In the genomic region with DNA sequence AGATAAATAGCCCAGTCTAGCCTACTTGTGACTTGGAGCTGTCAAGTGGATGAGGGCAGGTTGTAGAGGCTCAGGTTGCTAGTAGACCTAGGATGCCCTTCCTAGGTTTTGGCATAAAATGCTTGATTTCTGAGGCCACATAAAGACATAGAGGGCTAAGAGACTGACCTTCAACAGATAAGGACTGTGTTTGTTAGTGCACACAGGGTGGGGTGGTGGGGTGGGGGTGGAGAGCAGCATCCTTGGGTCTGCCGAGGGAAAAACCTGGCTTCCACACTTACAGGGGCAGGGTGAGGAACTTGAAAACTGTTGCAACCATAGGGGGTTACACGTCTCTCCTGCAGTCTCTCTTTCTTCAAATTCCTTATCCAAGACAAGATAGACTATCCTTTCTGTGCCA, we compare ENCODE assay signal across 29 mouse cellular contexts. TPM values are rescaled to one million over a fixed set of nuclear protein-coding genes. Genes with fewer than 3 reads are reported as not detected.
DNase-seq lines count a peak whose midpoint lies in the region; ATAC-seq and TF ChIP-seq lines count a peak whose summit lies in the region.
"Had no signal": no experiment of that assay in that cellular context is flagged by ENCODE, and none has a peak within 500 bp of the region (broad histone marks: within the 10 kb centered on the region; RNA-seq: fewer than 3 reads in every experiment).

No protein-coding gene starts in this region.

- H3K4me3 ChIP-seq in intestine, embryonic 16.5 days (ENCODE audit: low read length) = no peak overlapping the region
- H3K4me3 ChIP-seq in intestine, embryonic 15.5 days (replicated peaks) = no peak overlapping the region
- H3K4me3 ChIP-seq in bone marrow, adult 2 months (replicated peaks; ENCODE audit: control insufficient read depth, low read depth, low read length) = no peak overlapping the region
- H3K4me3 ChIP-seq in liver, embryonic 13.5 days (replicated peaks) = no peak overlapping the region
- no peak overlapping the region for H3K4me3 ChIP-seq in small intestine, adult 2 months (ENCODE audit: low read depth, low read length)
- no peak overlapping the region for H3K4me3 ChIP-seq in thymus, adult 2 months (ENCODE audit: control insufficient read depth, insufficient read depth, low read length)
- H3K4me3 ChIP-seq: heart, embryonic 10.5 days; hindbrain, embryonic 13.5 days; limb, embryonic 13.5 days; midbrain, embryonic 10.5 days; midbrain, embryonic 15.5 days; neural tube, embryonic 15.5 days had no signal

- 77% methylated on average over 2 of the region's 2 CpGs for WGBS in intestine, embryonic 16.5 days
- WGBS in intestine, embryonic 15.5 days = 71% methylated on average over 2 of the region's 2 CpGs
- 31% methylated on average over 2 of the region's 2 CpGs for WGBS in bone marrow, adult 2 months
- 27% methylated on average over 2 of the region's 2 CpGs for WGBS in liver, embryonic 13.5 days (ENCODE audit: insufficient replicate concordance)
- WGBS in small intestine, adult 2 months = 29% methylated on average over 2 of the region's 2 CpGs
- 90% methylated on average over 2 of the region's 2 CpGs for WGBS in thymus, adult 2 months

- H3K36me3 ChIP-seq in intestine, embryonic 16.5 days (ENCODE audit: control insufficient read depth, insufficient read depth, low read length) = no peaks in the 10 kb centered on the region
- no peaks in the 10 kb centered on the region for H3K36me3 ChIP-seq in intestine, embryonic 15.5 days
- H3K36me3 ChIP-seq in liver, embryonic 13.5 days = no peaks in the 10 kb centered on the region
- H3K36me3 ChIP-seq in small intestine, adult 2 months (ENCODE audit: control insufficient read depth, insufficient read depth, low read length) = no peaks in the 10 kb centered on the region
- no peaks in the 10 kb centered on the region for H3K36me3 ChIP-seq in thymus, adult 2 months (ENCODE audit: control insufficient read depth, insufficient read depth, low read length)
- H3K36me3 ChIP-seq: heart, embryonic 10.5 days; hindbrain, embryonic 13.5 days; limb, embryonic 13.5 days; midbrain, embryonic 10.5 days; midbrain, embryonic 15.5 days; neural tube, embryonic 15.5 days had no signal

- peak overlapping the region; percentile 3; the same call in 1 of the 2 replicates for H3K4me2 ChIP-seq in intestine, embryonic 16.5 days (ENCODE audit: low read depth, low read length)
- H3K4me2 ChIP-seq in intestine, embryonic 15.5 days (replicated peaks) = no peak overlapping the region
- peak overlapping the region; percentile 38 for H3K4me2 ChIP-seq in liver, embryonic 13.5 days
- H3K4me2 ChIP-seq: hindbrain, embryonic 13.5 days; limb, embryonic 13.5 days; midbrain, embryonic 15.5 days; neural tube, embryonic 15.5 days had no signal

- TF ChIP-seq POLR2A in bone marrow, adult 2 months (IDR thresholded peaks at IDR 0.05; ENCODE audit: borderline replicate concordance, control insufficient read depth, low read depth, low read length) = no peak
- TF ChIP-seq POLR2A in small intestine, adult 2 months (IDR thresholded peaks at IDR 0.05; ENCODE audit: low read depth, low read length) = no peak
- TF ChIP-seq POLR2A in thymus, adult 2 months (IDR thresholded peaks at IDR 0.05; ENCODE audit: control insufficient read depth, extremely low read depth, insufficient read depth, low read length, poor library complexity) = no peak

- peaks cover 5% of the 10 kb centered on the region; the same call in 1 of the 2 replicates for H3K4me1 ChIP-seq in intestine, embryonic 16.5 days (ENCODE audit: control insufficient read depth, insufficient read depth, low read length)
- 0 out of 2 replicates have a peak, but pooled peaks cover 4% of the 10 kb centered on the region for H3K4me1 ChIP-seq in intestine, embryonic 15.5 days (replicated peaks)
- peaks cover 2% of the 10 kb centered on the region; the same call in 1 of the 2 replicates for H3K4me1 ChIP-seq in bone marrow, adult 2 months (ENCODE audit: control insufficient read depth, insufficient read depth, low read length)
- H3K4me1 ChIP-seq in liver, embryonic 13.5 days (replicated peaks) = peaks cover 52% of the 10 kb centered on the region
- H3K4me1 ChIP-seq in small intestine, adult 2 months (ENCODE audit: control insufficient read depth, insufficient read depth, insufficient read length, low read length) = peaks cover 10% of the 10 kb centered on the region; the same call in 1 of the 2 replicates
- peaks cover 2% of the 10 kb centered on the region for H3K4me1 ChIP-seq in thymus, adult 2 months (replicated peaks; ENCODE audit: control insufficient read depth, insufficient read depth, low read length)
- H3K4me1 ChIP-seq: hindbrain, embryonic 13.5 days; midbrain, embryonic 10.5 days; midbrain, embryonic 15.5 days; neural tube, embryonic 15.5 days had no signal

- no peak for DNase-seq in liver, embryonic 13.5 days
- DNase-seq in thymus, adult 2 months = no peak
- DNase-seq in right cerebral cortex, postnatal 4 days = no peak
- DNase-seq: adrenal gland, postnatal 10 days; cerebellum, adult 11 months; cerebellum, adult 9-10 months; cerebellum, postnatal 36 days; heart, postnatal 36 days; kidney, adult 18-20 months; kidney, postnatal 4 days; lung, adult 2 months; lung, postnatal 10 days; retina, postnatal 1 day; right cerebral cortex, postnatal 25 days; thymus, postnatal 14 days had no signal

- no peaks in the 10 kb centered on the region for H3K9me3 ChIP-seq in intestine, embryonic 16.5 days (ENCODE audit: control insufficient read depth, low read length)
- H3K9me3 ChIP-seq in intestine, embryonic 15.5 days = no peaks in the 10 kb centered on the region
- no peaks in the 10 kb centered on the region for H3K9me3 ChIP-seq in liver, embryonic 13.5 days (replicated peaks)
- H3K9me3 ChIP-seq: heart, embryonic 10.5 days; hindbrain, embryonic 13.5 days; limb, embryonic 13.5 days; midbrain, embryonic 10.5 days; midbrain, embryonic 15.5 days; neural tube, embryonic 15.5 days had no signal

- no peaks in the 10 kb centered on the region for H3K27me3 ChIP-seq in intestine, embryonic 16.5 days (replicated peaks; ENCODE audit: control insufficient read depth, insufficient read depth, low read length)
- H3K27me3 ChIP-seq in intestine, embryonic 15.5 days (replicated peaks) = no peaks in the 10 kb centered on the region
- H3K27me3 ChIP-seq in liver, embryonic 13.5 days = no peaks in the 10 kb centered on the region
- H3K27me3 ChIP-seq in small intestine, adult 2 months (ENCODE audit: control insufficient read depth, insufficient read depth, low read length) = no peaks in the 10 kb centered on the region
- no peaks in the 10 kb centered on the region for H3K27me3 ChIP-seq in thymus, adult 2 months (ENCODE audit: control insufficient read depth, insufficient read depth, low read length)
- H3K27me3 ChIP-seq: hindbrain, embryonic 13.5 days; limb, embryonic 13.5 days; midbrain, embryonic 15.5 days; neural tube, embryonic 15.5 days had no signal

- TF ChIP-seq CTCF in bone marrow, adult 2 months (IDR thresholded peaks at IDR 0.05; ENCODE audit: control insufficient read depth, insufficient read depth, low read length) = no peak
- TF ChIP-seq CTCF in small intestine, adult 2 months (IDR thresholded peaks at IDR 0.05; ENCODE audit: extremely low read depth, insufficient read length, insufficient replicate concordance, low read depth, low read length) = no peak
- no peak for TF ChIP-seq CTCF in thymus, adult 2 months (IDR thresholded peaks at IDR 0.05; ENCODE audit: borderline replicate concordance, control insufficient read depth, extremely low read depth, insufficient read depth, low read length, poor library complexity)

- ATAC-seq in intestine, embryonic 16.5 days = no peak
- ATAC-seq in intestine, embryonic 15.5 days = no peak
- ATAC-seq in liver, embryonic 13.5 days (ENCODE audit: low read depth) = peak; percentile 52
- ATAC-seq in megakaryocyte, adult 5-6 weeks (ENCODE audit: poor library complexity, severe bottlenecking) = no peak
- ATAC-seq: forebrain, embryonic 16.5 days; midbrain, embryonic 15.5 days had no signal

- no peak overlapping the region for H3K9ac ChIP-seq in intestine, embryonic 16.5 days (ENCODE audit: low read depth, low read length)
- no peak overlapping the region for H3K9ac ChIP-seq in intestine, embryonic 15.5 days
- H3K9ac ChIP-seq in liver, embryonic 13.5 days = peak overlapping the region; percentile 71
- H3K9ac ChIP-seq: hindbrain, embryonic 13.5 days; limb, embryonic 13.5 days; midbrain, embryonic 15.5 days; neural tube, embryonic 15.5 days had no signal

- peak overlapping the region; percentile 50 for H3K27ac ChIP-seq in intestine, embryonic 16.5 days (ENCODE audit: low read length)
- no peak overlapping the region for H3K27ac ChIP-seq in intestine, embryonic 15.5 days
- peak overlapping the region; percentile 21; the same call in 1 of the 2 replicates for H3K27ac ChIP-seq in bone marrow, adult 2 months (ENCODE audit: control insufficient read depth, insufficient read depth, low read depth, low read length, poor library complexity)
- H3K27ac ChIP-seq in liver, embryonic 13.5 days = peak overlapping the region; percentile 96
- H3K27ac ChIP-seq in small intestine, adult 2 months (ENCODE audit: insufficient read depth, low read depth, low read length) = 0 out of 2 replicates have a peak overlapping the region, but pooled peaks have one; percentile 12
- no peak overlapping the region for H3K27ac ChIP-seq in thymus, adult 2 months (ENCODE audit: control insufficient read depth, insufficient read depth, low read length)
- H3K27ac ChIP-seq: heart, embryonic 10.5 days; hindbrain, embryonic 13.5 days; kidney, postnatal 0 days; limb, embryonic 13.5 days; midbrain, embryonic 10.5 days; midbrain, embryonic 15.5 days; neural tube, embryonic 15.5 days had no signal

RNA-seq across cellular contexts. Expression of gene Hist1h4d, which starts 13.8 kb away (rescaled TPM):
- 61.7 and 73.9 TPM in 2 replicates for polyA plus RNA-seq in intestine, embryonic 16.5 days (2015; fragmentation: Nextera tagmentation; extraction: Ambion mirVana)
- polyA plus RNA-seq in intestine, embryonic 15.5 days (2015; fragmentation: Nextera tagmentation; extraction: Ambion mirVana) = 98.7 and 101 TPM in 2 replicates
- 50.4 and 64.8 TPM in 2 replicates for polyA plus RNA-seq in bone marrow, adult 2 months (2011; ENCODE audit: insufficient read depth, insufficient read length, low replicate concordance, missing spikeins)
- 116 and 152 TPM in 2 replicates for polyA plus RNA-seq in liver, embryonic 13.5 days (2015; fragmentation: Nextera tagmentation; extraction: Ambion mirVana)
- 10.1 and 13.8 TPM in 2 replicates for polyA plus RNA-seq in small intestine, adult 2 months (2012; rRNA removed)
- 115 and 120 TPM in 2 replicates for polyA plus RNA-seq in thymus, adult 2 months (2012; rRNA removed)
- 655 and 672 TPM in 2 replicates for total RNA-seq in megakaryocyte, adult 5-6 weeks (2015)
- total RNA-seq in megakaryocyte, adult 5-6 weeks (2017) = 1,182 and 1,443 TPM in 2 replicates

RNA-seq across cellular contexts. Expression of gene Hist1h3d, which starts 19.6 kb away (rescaled TPM):
- 3.8 and 4.8 TPM in 2 replicates for polyA plus RNA-seq in intestine, embryonic 16.5 days (2015; fragmentation: Nextera tagmentation; extraction: Ambion mirVana)
- polyA plus RNA-seq in intestine, embryonic 15.5 days (2015; fragmentation: Nextera tagmentation; extraction: Ambion mirVana) = 5.2 and 6.2 TPM in 2 replicates
- 7.1 and 11.3 TPM in 2 replicates for polyA plus RNA-seq in bone marrow, adult 2 months (2011; ENCODE audit: insufficient read depth, insufficient read length, low replicate concordance, missing spikeins)
- 5.9 and 7.2 TPM in 2 replicates for polyA plus RNA-seq in liver, embryonic 13.5 days (2015; fragmentation: Nextera tagmentation; extraction: Ambion mirVana)
- polyA plus RNA-seq in small intestine, adult 2 months (2012; rRNA removed) = 11.5 and 24.2 TPM in 2 replicates
- 161 and 207 TPM in 2 replicates for polyA plus RNA-seq in thymus, adult 2 months (2012; rRNA removed)
- 150 and 159 TPM in 2 replicates for total RNA-seq in megakaryocyte, adult 5-6 weeks (2015)
- total RNA-seq in megakaryocyte, adult 5-6 weeks (2017) = 86.3 and 96.3 TPM in 2 replicates

RNA-seq across cellular contexts. Expression of gene Hist1h2ad, which starts 21.0 kb away (rescaled TPM):
- polyA plus RNA-seq in intestine, embryonic 16.5 days (2015; fragmentation: Nextera tagmentation; extraction: Ambion mirVana) = 0.65 and 2.7 TPM in 2 replicates
- polyA plus RNA-seq in intestine, embryonic 15.5 days (2015; fragmentation: Nextera tagmentation; extraction: Ambion mirVana) = 1.8 and 3.0 TPM in 2 replicates
- polyA plus RNA-seq in bone marrow, adult 2 months (2011; ENCODE audit: insufficient read depth, insufficient read length, low replicate concordance, missing spikeins) = 2.6 and 4.3 TPM in 2 replicates
- polyA plus RNA-seq in liver, embryonic 13.5 days (2015; fragmentation: Nextera tagmentation; extraction: Ambion mirVana) = 1.2 and 4.3 TPM in 2 replicates
- 21.3 and 30.3 TPM in 2 replicates for polyA plus RNA-seq in small intestine, adult 2 months (2012; rRNA removed)
- 76.8 and 109 TPM in 2 replicates for polyA plus RNA-seq in thymus, adult 2 months (2012; rRNA removed)
- 3.2 and 3.6 TPM in 2 replicates for total RNA-seq in megakaryocyte, adult 5-6 weeks (2015)
- 93.7 and 99.2 TPM in 2 replicates for total RNA-seq in megakaryocyte, adult 5-6 weeks (2017)
- polyA plus RNA-seq: neural tube, embryonic 15.5 days had no signal

RNA-seq across cellular contexts. Expression of gene Hist1h2bf, which starts 21.2 kb away (rescaled TPM):
- 0.62 and 2.1 TPM in 2 replicates for polyA plus RNA-seq in intestine, embryonic 16.5 days (2015; fragmentation: Nextera tagmentation; extraction: Ambion mirVana)
- polyA plus RNA-seq in intestine, embryonic 15.5 days (2015; fragmentation: Nextera tagmentation; extraction: Ambion mirVana) = 4.2 and 4.5 TPM in 2 replicates
- polyA plus RNA-seq in bone marrow, adult 2 months (2011; ENCODE audit: insufficient read depth, insufficient read length, low replicate concordance, missing spikeins) = 32.4 and 40.5 TPM in 2 replicates
- polyA plus RNA-seq in liver, embryonic 13.5 days (2015; fragmentation: Nextera tagmentation; extraction: Ambion mirVana) = 5.0 and 12.7 TPM in 2 replicates
- 9.0 and 24.6 TPM in 2 replicates for polyA plus RNA-seq in small intestine, adult 2 months (2012; rRNA removed)
- 277 and 362 TPM in 2 replicates for polyA plus RNA-seq in thymus, adult 2 months (2012; rRNA removed)
- total RNA-seq in megakaryocyte, adult 5-6 weeks (2015) = 449 and 490 TPM in 2 replicates
- total RNA-seq in megakaryocyte, adult 5-6 weeks (2017) = 736 and 744 TPM in 2 replicates
- polyA plus RNA-seq: neural tube, embryonic 15.5 days; urinary bladder, adult 2 months had no signal

RNA-seq across cellular contexts. Expression of gene Hist1h2bg, which starts 24.0 kb away (rescaled TPM):
- 8.7 and 8.8 TPM in 2 replicates for polyA plus RNA-seq in intestine, embryonic 16.5 days (2015; fragmentation: Nextera tagmentation; extraction: Ambion mirVana)
- polyA plus RNA-seq in intestine, embryonic 15.5 days (2015; fragmentation: Nextera tagmentation; extraction: Ambion mirVana) = 7.1 and 11.5 TPM in 2 replicates
- polyA plus RNA-seq in bone marrow, adult 2 months (2011; ENCODE audit: insufficient read depth, insufficient read length, low replicate concordance, missing spikeins) = 65.5 and 109 TPM in 2 replicates
- 6.5 and 14.1 TPM in 2 replicates for polyA plus RNA-seq in liver, embryonic 13.5 days (2015; fragmentation: Nextera tagmentation; extraction: Ambion mirVana)
- polyA plus RNA-seq in small intestine, adult 2 months (2012; rRNA removed) = 32.8 and 51.3 TPM in 2 replicates
- 523 and 578 TPM in 2 replicates for polyA plus RNA-seq in thymus, adult 2 months (2012; rRNA removed)
- total RNA-seq in megakaryocyte, adult 5-6 weeks (2015) = 325 and 384 TPM in 2 replicates
- 1,715 and 1,721 TPM in 2 replicates for total RNA-seq in megakaryocyte, adult 5-6 weeks (2017)

Comparison
In these comparisons a context has a peak if more than half of its experiments do, and no peak if none do; other contexts are left out.
1. H3K27ac ChIP-seq: peak in intestine, embryonic 16.5 days (single experiment), bone marrow, adult 2 months (single experiment), liver, embryonic 13.5 days (single experiment) and small intestine, adult 2 months (single experiment); none in intestine, embryonic 15.5 days (single experiment) and thymus, adult 2 months (single experiment).